Mouse (Mus musculus) left cerebral cortex, adult 2 months (tissue): Measurements from ENCODE around the gene Sec61a1. TPM values are rescaled to one million over a fixed set of nuclear protein-coding genes. Genes with fewer than 3 reads are reported as not detected.

Source experiments
- DNase-seq, 2 experiments: peaks; one replicate each; pipeline ENCODE4 v3.0.0; 2021 to 2022; ENCODE audit warnings: low spot score in 2 of 2, mixed read lengths in 1 of 2; ENCODE audit errors: extremely low spot score in 1 of 2
- H3K27ac ChIP-seq: fragments of 200-600 bp; 2 replicates; pipeline ENCODE4 v1.8.1; 2022
- H3K4me3 ChIP-seq: fragments of 200-600 bp; 2 replicates; pipeline ENCODE4 v1.8.1; 2022
- CTCF ChIP-seq: fragments of 200-600 bp; IDR thresholded peaks from 2 replicates; pipeline ENCODE4 v1.8.1; 2022; ENCODE audit warnings: antibody characterized with exemption, mild to moderate bottlenecking, moderate library complexity
- intact Hi-C: fragments of 180-260 bp; cut with DNase I; formaldehyde crosslinking; loops from one replicate; pipeline ENCODE4 v1.15.1; 2025
- long read RNA-seq, 2 experiments: library from polyadenylated mRNA; stranded (forward); transcript quantifications; one replicate each; pipeline ENCODE4 v2.0.0; 2021; ENCODE audit warnings: borderline mapping rate in 2 of 2
- total RNA-seq, 2 experiments: library from RNA; stranded (reverse); gene quantifications; 2 replicates each; pipeline ENCODE4 v1.2.3; 2021

Sec61a1 gene
- 10 to 100 TPM; 81.4 to 82.0 TPM for total RNA-seq
- long read RNA-seq, experiment 1, transcript Sec61a1-201 (12 exons, 3,172 nt), result major isoform, 53 of 67 reads
- long read RNA-seq, experiment 1, partial matches to known transcripts, result 3 of 67 reads
- long read RNA-seq, experiment 1, other reads (novel, unspliced or antisense), result 10 of 67 reads
- long read RNA-seq, experiment 2, transcript Sec61a1-201 (12 exons, 3,172 nt), result major isoform, 31 of 50 reads
- long read RNA-seq, experiment 2, partial matches to known transcripts, result 10 of 50 reads
- long read RNA-seq, experiment 2, other reads (novel, unspliced or antisense), result 9 of 50 reads

DNA sequence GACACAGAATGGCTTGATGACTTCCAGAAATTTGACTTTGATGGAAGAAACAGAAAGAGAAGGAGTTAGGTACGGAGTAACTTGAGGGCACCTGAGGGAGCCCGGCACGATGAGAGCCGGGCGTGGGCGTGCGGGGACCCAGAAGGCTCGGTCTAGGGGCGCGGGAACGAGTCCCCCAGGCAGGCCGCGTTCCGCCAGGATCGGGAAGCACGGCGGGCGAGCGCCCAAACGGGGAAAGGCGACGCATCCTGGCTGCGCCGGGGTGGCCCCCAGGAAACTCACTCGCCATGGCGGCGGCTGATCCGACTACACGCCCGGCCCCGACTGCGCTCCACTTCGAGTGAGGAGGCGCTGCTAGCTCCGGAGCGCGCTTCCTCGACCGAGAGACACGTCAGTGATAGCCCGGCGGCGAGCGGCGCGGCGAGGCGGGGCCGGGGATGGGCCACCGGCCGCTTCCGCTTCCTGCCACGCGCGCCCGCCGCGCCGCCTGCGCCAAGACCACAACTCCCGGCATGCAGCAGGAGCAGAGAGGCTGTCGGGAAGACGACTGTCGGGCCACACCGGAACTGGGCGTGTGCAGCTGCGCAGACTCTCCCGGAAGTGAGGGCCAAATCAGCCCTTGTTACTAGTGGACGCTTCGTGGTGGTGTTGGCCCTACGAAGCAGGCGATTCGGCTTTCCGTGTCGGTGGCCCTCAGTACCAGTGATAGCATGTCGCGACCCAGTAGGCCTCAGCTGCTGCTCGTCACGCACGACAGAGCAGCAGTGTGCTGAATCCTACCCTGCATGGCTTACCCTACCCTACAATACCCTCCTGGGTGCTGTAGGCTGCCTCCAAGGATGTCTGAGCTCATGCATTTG, at the start of gene Sec61a1:
Gene Sec61a1 (minus strand): TSS at position 502 of the 860 bp plus-strand sequence.
- Histone ChIP-seq H3K27ac (peak within 1 kb of the TSS; percentile 93), H3K4me3 (peak within 1 kb of the TSS; percentile 99)
- intact Hi-C loops, result loop anchor here (10.0 kb wide), 1 partner anchor 624 kb away; no protein-coding TSS in a partner anchor
- no peak; the same call in 1 of the 2 replicates for TF ChIP-seq CTCF
- peak; percentile 94 to 96 for DNase-seq

DNA sequence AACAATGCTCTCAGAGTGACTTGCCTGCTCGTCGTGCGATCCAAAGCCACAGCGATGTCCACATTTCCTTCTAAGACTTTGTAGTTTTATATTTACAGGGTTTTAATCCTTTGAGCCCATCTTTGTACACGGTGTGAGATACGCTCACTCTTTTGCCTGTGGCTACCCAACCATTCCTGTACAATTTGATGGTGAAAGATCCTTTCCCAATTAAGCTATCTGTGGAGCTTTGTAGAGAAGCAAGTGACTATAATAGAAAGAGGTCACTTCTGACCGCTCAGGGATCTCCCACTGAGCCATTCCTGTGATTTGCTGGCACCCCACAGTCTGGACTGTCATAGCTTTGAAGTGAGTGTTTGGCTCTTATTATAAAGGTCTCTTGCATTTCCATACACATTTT, 48.0 kb upstream of the Sec61a1 start:
- intact Hi-C loops, result loop anchor here (5.0 kb wide), 1 partner anchor 61 kb away; no protein-coding TSS in a partner anchor
- H3K27ac ChIP-seq, result no peak overlapping the region
- no peak for DNase-seq
- no peak overlapping the region for H3K4me3 ChIP-seq
- no peak for TF ChIP-seq CTCF

DNA sequence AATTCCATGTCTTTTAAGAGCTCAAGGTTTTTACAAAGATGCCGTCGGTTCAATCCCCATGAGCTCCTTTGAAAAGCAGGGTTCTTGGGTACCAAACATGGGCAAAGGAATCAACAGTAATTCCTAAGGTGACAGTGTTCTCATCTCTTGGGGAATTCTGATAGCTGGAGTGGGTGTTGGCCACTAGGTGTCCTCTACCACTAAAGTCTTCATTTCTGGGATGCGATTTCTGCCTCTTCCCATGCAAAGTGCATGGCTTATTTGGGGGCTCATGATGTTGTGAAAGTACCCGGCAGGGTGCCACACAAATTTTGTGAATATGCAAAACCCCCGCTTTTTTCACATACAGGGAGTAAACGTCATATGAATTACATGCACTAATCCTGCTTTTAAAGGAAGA, 46.3 kb upstream of the Sec61a1 start:
- H3K4me3 ChIP-seq, result no peak overlapping the region
- H3K27ac ChIP-seq, result no peak overlapping the region
- intact Hi-C loops, result loop anchor here (5.0 kb wide), 1 partner anchor 62 kb away; no protein-coding TSS in a partner anchor
- DNase-seq, result no peak
- TF ChIP-seq CTCF, result peak; percentile 72

DNA sequence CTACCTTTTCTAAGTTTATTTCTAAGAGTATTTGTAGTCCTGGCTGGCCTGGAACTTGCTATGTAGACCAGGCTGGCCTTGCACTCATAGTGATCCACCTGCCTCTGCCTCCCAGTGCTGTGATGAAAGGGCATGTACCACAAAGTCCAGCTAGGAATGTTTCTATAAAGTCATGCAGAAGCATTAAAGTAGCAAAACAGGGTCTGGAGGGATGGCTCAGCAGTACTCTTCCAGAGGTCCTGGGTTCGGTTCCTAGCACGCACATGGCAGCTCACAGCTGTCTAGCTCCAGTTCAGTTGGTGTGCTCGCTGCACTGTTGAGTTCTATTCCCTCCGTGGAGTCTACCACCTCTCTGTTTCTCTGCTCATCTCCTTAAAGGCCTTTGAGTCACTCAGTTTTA, 41.5 kb upstream of the Sec61a1 start:
- Histone ChIP-seq H3K4me3 (no peak overlapping the region), H3K27ac (no peak overlapping the region)
- no peak for TF ChIP-seq CTCF
- intact Hi-C loops, result no loop called here
- DNase-seq, result no peak

DNA sequence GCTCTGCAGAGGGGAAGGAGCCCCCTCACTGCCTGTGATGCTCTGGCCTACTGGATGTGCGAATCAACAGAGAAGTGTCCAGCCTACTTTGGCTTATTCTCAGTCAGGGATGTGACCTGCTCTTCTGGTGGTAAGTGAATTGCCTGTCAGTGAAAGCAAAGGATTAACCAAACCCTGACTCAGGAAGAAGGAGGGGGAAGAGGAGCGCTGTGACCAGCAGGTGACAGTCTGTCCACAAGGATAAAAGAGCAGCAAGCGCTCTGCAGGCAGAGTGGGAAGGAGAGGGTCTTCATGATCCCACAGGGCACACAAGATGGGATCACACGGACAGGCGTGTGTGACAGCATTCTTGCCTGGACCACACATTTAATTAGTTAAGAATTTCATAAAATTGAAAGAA, 41.0 kb upstream of the Sec61a1 start:
- TF ChIP-seq CTCF, result no peak; the same call in 1 of the 2 replicates
- intact Hi-C loops, result no loop called here
- H3K27ac ChIP-seq, result no peak overlapping the region
- DNase-seq, result no peak
- H3K4me3 ChIP-seq, result no peak overlapping the region

DNA sequence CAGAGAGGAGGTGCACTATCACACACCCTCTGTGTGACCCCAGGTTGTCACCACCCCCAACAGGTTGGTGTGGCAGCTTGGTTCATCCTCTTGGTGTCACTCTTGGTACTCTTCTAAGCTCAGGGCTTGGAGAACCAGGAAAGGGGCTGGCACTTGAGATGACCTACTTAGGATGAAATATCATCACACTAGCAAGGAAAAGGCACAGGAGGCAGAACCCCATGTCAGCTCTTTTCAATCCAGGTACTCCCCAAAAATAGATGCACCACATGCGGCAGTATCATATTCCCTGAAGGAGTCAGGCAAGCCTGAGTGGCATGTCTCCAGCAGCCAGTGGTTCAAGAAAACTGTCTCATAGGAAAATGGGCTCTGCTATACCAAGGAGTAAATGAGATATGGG, 39.4 kb upstream of the Sec61a1 start:
- intact Hi-C loops, result no loop called here
- DNase-seq, result no peak
- H3K27ac ChIP-seq, result no peak overlapping the region
- H3K4me3 ChIP-seq, result no peak overlapping the region
- peak; percentile 51 for TF ChIP-seq CTCF

DNA sequence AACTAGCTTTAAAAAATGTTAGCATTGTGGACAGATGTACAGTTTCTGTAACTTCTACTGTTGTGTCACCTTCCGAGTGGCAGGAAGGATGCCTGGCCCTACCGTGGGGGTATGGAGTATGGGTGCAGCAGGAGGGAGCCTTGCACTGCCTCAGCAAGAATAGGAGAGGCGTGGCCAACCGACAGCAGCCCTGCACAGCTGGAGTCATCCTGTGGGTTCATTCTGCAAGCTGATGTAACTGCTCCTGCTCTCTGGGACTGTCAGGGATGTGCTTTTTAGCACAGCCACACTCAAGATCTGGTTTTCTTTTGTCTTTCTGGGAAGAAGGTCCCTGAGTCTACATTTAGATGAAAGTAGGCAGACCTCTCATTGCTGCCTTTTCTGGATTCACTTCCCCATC, 38.8 kb upstream of the Sec61a1 start:
- intact Hi-C loops, result no loop called here
- DNase-seq, result no peak
- H3K27ac ChIP-seq, result no peak overlapping the region
- H3K4me3 ChIP-seq, result no peak overlapping the region
- TF ChIP-seq CTCF, result no peak

DNA sequence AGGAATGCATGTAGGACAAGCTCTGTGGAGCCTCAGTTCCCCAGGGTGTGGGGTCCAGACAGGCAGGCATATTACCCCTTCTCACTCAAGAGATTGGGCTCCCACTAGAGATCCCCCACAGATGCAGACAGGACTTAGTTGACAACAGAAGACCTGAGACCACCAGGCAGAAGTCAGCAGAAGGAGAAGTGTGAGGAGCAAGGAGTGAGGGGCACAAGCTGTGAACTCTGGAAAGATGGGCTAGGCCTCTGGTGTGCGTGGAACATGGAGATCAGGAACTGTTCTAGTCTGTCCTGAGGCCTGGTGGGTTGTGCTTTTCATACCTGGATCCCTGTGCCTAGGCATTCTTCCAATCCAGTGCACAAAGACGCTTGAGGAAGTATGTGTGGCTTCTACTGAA, 31.2 kb upstream of the Sec61a1 start:
- TF ChIP-seq CTCF, result no peak
- Histone ChIP-seq H3K27ac (no peak overlapping the region), H3K4me3 (no peak overlapping the region)
- no peak for DNase-seq
- intact Hi-C loops, result loop anchor here (1.0 to 2.0 kb wide), 3 partner anchors 281 to 343 kb away; no protein-coding TSS in a partner anchor

DNA sequence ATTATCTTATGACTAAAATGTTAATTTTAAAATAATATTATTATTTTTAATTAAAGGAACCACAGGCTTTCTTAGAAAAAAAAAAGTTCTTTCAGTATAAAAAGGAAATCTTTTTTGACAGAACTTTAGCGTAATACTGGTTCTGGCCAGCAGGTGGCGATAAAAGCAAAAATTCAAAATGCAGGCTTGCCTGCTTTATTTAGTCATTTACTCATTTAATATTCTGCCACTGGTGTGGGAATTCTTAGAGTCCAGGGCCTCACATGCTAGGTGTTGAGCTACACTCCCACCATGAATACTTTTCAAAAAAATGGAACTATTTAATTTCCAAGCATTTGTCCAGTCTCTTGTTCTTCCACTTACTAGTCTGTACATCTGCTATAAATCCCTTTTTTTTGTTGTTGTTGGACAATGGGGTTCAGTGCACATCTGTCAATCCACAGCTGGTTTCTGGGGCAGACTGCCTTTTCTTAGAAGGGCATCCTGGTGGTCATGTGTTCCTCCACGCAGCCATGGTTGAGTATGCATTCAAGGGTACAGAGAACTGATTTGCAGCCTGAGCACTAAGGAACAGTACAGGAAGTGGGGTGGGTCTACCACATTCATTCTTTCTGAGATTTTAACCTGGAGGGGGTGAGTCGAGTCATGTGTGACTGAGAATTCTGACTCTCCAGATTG, 30.6 kb upstream of the Sec61a1 start:
- Histone ChIP-seq H3K27ac (no peak overlapping the region), H3K4me3 (no peak overlapping the region)
- peak; percentile 84 for TF ChIP-seq CTCF
- intact Hi-C loops, result loop anchor here (1.0 kb wide), 2 partner anchors 282 to 306 kb away; no protein-coding TSS in a partner anchor
- DNase-seq, result peak; percentile 51 to 77

DNA sequence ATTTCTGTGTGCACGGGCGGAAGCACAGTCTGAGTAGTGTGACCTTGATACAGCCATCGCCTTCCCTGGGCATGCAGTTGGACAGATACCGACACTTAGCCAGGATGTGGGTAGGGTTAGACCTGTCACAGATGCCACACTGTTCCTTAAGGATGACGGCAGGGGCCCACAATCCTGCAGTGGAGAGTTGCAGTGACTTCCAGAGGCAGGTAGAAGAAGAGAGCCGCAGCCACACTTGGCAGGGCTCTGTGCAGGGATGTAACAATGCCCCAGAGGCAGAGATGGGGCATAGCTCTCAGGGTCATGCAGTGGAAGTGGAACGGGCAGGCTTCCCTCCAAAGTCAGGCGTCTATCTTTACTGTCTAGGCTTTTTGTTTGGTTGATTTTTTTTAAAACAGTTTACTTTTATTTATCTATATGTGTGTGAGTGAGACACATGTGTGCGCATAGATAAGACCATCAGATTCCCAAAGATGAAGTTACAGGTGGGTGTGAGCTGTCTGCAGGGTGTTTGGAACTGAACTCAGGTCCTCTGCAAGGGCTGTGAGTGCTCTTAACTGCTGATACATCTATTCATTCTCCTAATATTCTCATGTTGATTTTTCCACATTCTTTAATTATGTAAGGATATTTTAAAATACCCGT, 29.8 kb upstream of the Sec61a1 start:
- intact Hi-C loops, result loop anchor here (1.0 kb wide), 2 partner anchors 283 to 307 kb away; no protein-coding TSS in a partner anchor
- no peak for DNase-seq
- Histone ChIP-seq H3K27ac (no peak overlapping the region), H3K4me3 (no peak overlapping the region)
- TF ChIP-seq CTCF, result no peak

DNA sequence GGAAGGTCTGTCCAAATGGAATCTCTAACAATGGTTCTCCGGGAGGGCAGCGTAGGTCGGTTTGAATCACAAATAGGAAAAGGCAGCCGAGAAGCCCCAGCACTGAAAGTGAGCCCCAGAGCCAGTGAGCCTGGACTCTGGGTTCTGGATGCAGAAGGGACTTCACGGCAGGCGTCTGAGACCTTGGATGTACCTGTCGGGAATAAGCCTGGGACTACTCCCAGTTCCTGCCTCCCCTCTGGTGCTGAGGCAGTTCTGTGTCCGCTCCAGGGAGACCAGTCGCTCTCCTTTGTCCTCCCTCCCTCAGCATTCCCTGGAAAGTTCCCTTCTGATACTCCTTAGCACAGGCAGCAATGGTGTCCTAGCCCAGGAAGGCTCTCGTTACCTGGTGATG, 26.7 kb upstream of the Sec61a1 start:
- H3K4me3 ChIP-seq, result no peak overlapping the region
- intact Hi-C loops, result no loop called here
- H3K27ac ChIP-seq, result no peak overlapping the region
- no peak for TF ChIP-seq CTCF
- no peak for DNase-seq
